Mouse (Mus musculus) embryonic fibroblast, embryonic 13.5 days (primary cell): Measurements from ENCODE around the gene Gm48551. TPM values are rescaled to one million over a fixed set of nuclear protein-coding genes. Genes with fewer than 3 reads are reported as not detected.
A peak's percentile ranks its signal among the peaks of the same experiment; 100 is the strongest.

Experiments used
- H3K27ac ChIP-seq: 2 replicates; pipeline ENCODE4 v1.5.1; 2012; ENCODE audit warnings: low read length, control low read depth, inconsistent platforms; ENCODE audit not compliant: insufficient read depth
- H3K4me1 ChIP-seq: 2 replicates; pipeline ENCODE4 v1.6.1; 2011; ENCODE audit warnings: low read length; ENCODE audit not compliant: control insufficient read depth, insufficient read depth
- H3K4me3 ChIP-seq: 2 replicates; pipeline ENCODE4 v1.5.1; 2011; ENCODE audit warnings: mild to moderate bottlenecking, control low read depth, low read length; ENCODE audit not compliant: insufficient read depth
- CTCF ChIP-seq: IDR thresholded peaks from 2 replicates; pipeline ENCODE4 v1.5.1; 2011; ENCODE audit warnings: mild to moderate bottlenecking, control low read depth, low read length, moderate library complexity, borderline replicate concordance; ENCODE audit not compliant: insufficient read depth
- POLR2A ChIP-seq: IDR thresholded peaks from 2 replicates; pipeline ENCODE4 v1.6.1; 2011; ENCODE audit warnings: low read depth, mild to moderate bottlenecking, control low read depth, low read length, moderate library complexity
- polyA plus RNA-seq: library from polyadenylated mRNA; stranded (reverse); fragments of >200 nt; gene quantifications from 2 replicates; pipeline ENCODE4 v1.2.4, GENCODE M21; 2011; ENCODE audit warnings: low read depth; ENCODE audit not compliant: missing spikeins, insufficient read length

The Gm48551 gene
- polyA plus RNA-seq, 1 experiment, result 1.4 TPM

- no peak overlapping the region for H3K4me3 ChIP-seq
- no peaks in the 10 kb centered on the region for H3K4me1 ChIP-seq
- TF ChIP-seq POLR2A, result no peak
- no peak for TF ChIP-seq CTCF
- no peak overlapping the region for H3K27ac ChIP-seq
Observed at GRCm38 (mm10) chr10:81392270-81392669, 8.0 kb downstream of the Gm48551 start.

- Histone ChIP-seq H3K27ac (no peak within 1 kb of the TSS), H3K4me3 (no peak within 1 kb of the TSS), H3K4me1 (no peaks in the 10 kb centered on the region)
- TF ChIP-seq CTCF, result no peak
- TF ChIP-seq POLR2A, result 0 out of 2 replicates have a peak, but pooled peaks have one; percentile 8
Observed at GRCm38 (mm10) chr10:81392781-81393185, 8.5 kb downstream of the Gm48551 start, which contains the start of gene Smim24. TSS of gene Smim24 (plus strand) at chr10:81393051.

- TF ChIP-seq POLR2A, result no peak
- TF ChIP-seq CTCF, result no peak
- H3K4me3 ChIP-seq, result no peak overlapping the region
- no peak overlapping the region for H3K27ac ChIP-seq
- no peaks in the 10 kb centered on the region for H3K4me1 ChIP-seq
Observed at GRCm38 (mm10) chr10:81393456-81394063, 9.3 kb downstream of the Gm48551 start.

GRCm38 (mm10) chr10:81395127-81395526 is 10.9 kb downstream of the Gm48551 start:
- Histone ChIP-seq H3K27ac (no peak overlapping the region), H3K4me1 (no peaks in the 10 kb centered on the region), H3K4me3 (no peak overlapping the region)
- TF ChIP-seq CTCF (peak; percentile 89), POLR2A (no peak)

- no peak for TF ChIP-seq POLR2A
- no peak for TF ChIP-seq CTCF
- Histone ChIP-seq H3K27ac (no peak overlapping the region), H3K4me1 (no peaks in the 10 kb centered on the region), H3K4me3 (no peak overlapping the region)
Observed at GRCm38 (mm10) chr10:81395865-81396264, 11.6 kb downstream of the Gm48551 start.

GRCm38 (mm10) chr10:81396749-81397148 is 12.5 kb downstream of the Gm48551 start:
- Histone ChIP-seq H3K4me3 (no peak overlapping the region), H3K4me1 (0 out of 2 replicates have a peak, but pooled peaks cover 6% of the 10 kb centered on the region), H3K27ac (no peak overlapping the region)
- TF ChIP-seq CTCF, result no peak
- TF ChIP-seq POLR2A, result no peak

GRCm38 (mm10) chr10:81399296-81399695 is 15.0 kb downstream of the Gm48551 start:
- H3K4me3 ChIP-seq, result no peak overlapping the region
- H3K27ac ChIP-seq, result no peak overlapping the region
- H3K4me1 ChIP-seq, result peaks cover 10% of the 10 kb centered on the region; the same call in 1 of the 2 replicates
- no peak for TF ChIP-seq POLR2A
- TF ChIP-seq CTCF, result no peak

GRCm38 (mm10) chr10:81399798-81400308 is 15.6 kb downstream of the Gm48551 start:
- no peak overlapping the region for H3K4me3 ChIP-seq
- TF ChIP-seq CTCF (no peak), POLR2A (no peak)
- H3K27ac ChIP-seq, result no peak overlapping the region
- H3K4me1 ChIP-seq, result peaks cover 10% of the 10 kb centered on the region; the same call in 1 of the 2 replicates

GRCm38 (mm10) chr10:81400371-81401204 is 16.3 kb downstream of the Gm48551 start:
- Histone ChIP-seq H3K4me1 (peaks cover 10% of the 10 kb centered on the region; the same call in 1 of the 2 replicates), H3K4me3 (no peak overlapping the region), H3K27ac (no peak overlapping the region)
- TF ChIP-seq POLR2A (no peak), CTCF (no peak)

- peak overlapping the region; percentile 63 for H3K27ac ChIP-seq
- H3K4me1 ChIP-seq, result peaks cover 10% of the 10 kb centered on the region; the same call in 1 of the 2 replicates
- TF ChIP-seq CTCF (no peak), POLR2A (no peak)
- no peak overlapping the region for H3K4me3 ChIP-seq
Observed at GRCm38 (mm10) chr10:81401205-81401520, 16.9 kb downstream of the Gm48551 start.
